Mouse (Mus musculus) lung, adult 2 months (tissue): Measurements from ENCODE around the gene Dbx2. TPM values are rescaled to one million over a fixed set of nuclear protein-coding genes. Genes with fewer than 3 reads are reported as not detected.

ENCODE experiments used
- DNase-seq: peaks from one replicate; pipeline ENCODE4 v3.0.0; 2022
- H3K4me1 ChIP-seq: fragments of 200-500 bp; 2 replicates; pipeline ENCODE4 v1.6.1; 2011; ENCODE audit warnings: low read length; ENCODE audit not compliant: control insufficient read depth, insufficient read depth
- H3K4me3 ChIP-seq: fragments of 200-500 bp; replicated peaks from 2 replicates; pipeline ENCODE3; 2011; ENCODE audit warnings: low read depth, mild to moderate bottlenecking, control low read depth, low read length; ENCODE audit errors: extremely low read depth
- CTCF ChIP-seq: fragments of 200-500 bp; IDR thresholded peaks from 2 replicates; pipeline ENCODE4 v1.5.1; 2011; ENCODE audit warnings: mild to moderate bottlenecking, low read length, control low read depth; ENCODE audit not compliant: insufficient read depth
- POLR2A ChIP-seq: fragments of 200-500 bp; IDR thresholded peaks from 2 replicates; pipeline ENCODE4 v1.6.1; 2011; ENCODE audit warnings: low read depth, mild to moderate bottlenecking, control low read depth, low read length, borderline replicate concordance; ENCODE audit errors: extremely low read depth
- WGBS: fragments of 180-500 bp; shearing (Covaris S2); methylation state at CpG from one replicate; pipeline ENCODE4 v1.1.7; 2018; 5-methylcytosine and 5-hydroxymethylcytosine counted together
- polyA plus RNA-seq: library from polyadenylated mRNA; depleted of rRNA; stranded (reverse); fragments of >200 nt; gene quantifications from 2 replicates; pipeline ENCODE4 v1.2.3, GENCODE M21; 2012

Gene Dbx2
- polyA plus RNA-seq, 1 experiment, result not detected

- no peak overlapping the region for H3K4me3 ChIP-seq
- no peaks in the 10 kb centered on the region for H3K4me1 ChIP-seq
- WGBS, result 43% methylated on average over 11 of the region's 11 CpGs
- no peak for DNase-seq
- TF ChIP-seq CTCF (no peak), POLR2A (no peak)
Measured at GRCm38 (mm10) chr15:95640347-95640746, 15.4 kb downstream of the Dbx2 start.

GRCm38 (mm10) chr15:95639829-95640134 lies 16.0 kb downstream of the Dbx2 start:
- TF ChIP-seq CTCF (no peak), POLR2A (no peak)
- Histone ChIP-seq H3K4me3 (no peak overlapping the region), H3K4me1 (no peaks in the 10 kb centered on the region)
- WGBS, result 76% methylated on average over 9 of the region's 9 CpGs
- DNase-seq, result no peak

- 87% methylated on average over 20 of the region's 20 CpGs for WGBS
- no peak for DNase-seq
- TF ChIP-seq CTCF (no peak), POLR2A (no peak)
- Histone ChIP-seq H3K4me1 (no peaks in the 10 kb centered on the region), H3K4me3 (no peak overlapping the region)
Measured at GRCm38 (mm10) chr15:95639115-95639828, 16.5 kb downstream of the Dbx2 start.

GRCm38 (mm10) chr15:95624396-95624795 lies 31.4 kb downstream of the Dbx2 start:
- WGBS, result 57% methylated on average over 4 of the region's 4 CpGs
- TF ChIP-seq CTCF, result no peak
- no peak for TF ChIP-seq POLR2A
- Histone ChIP-seq H3K4me3 (no peak overlapping the region), H3K4me1 (no peaks in the 10 kb centered on the region)
- no peak for DNase-seq

- no peaks in the 10 kb centered on the region for H3K4me1 ChIP-seq
- TF ChIP-seq CTCF (no peak), POLR2A (no peak)
- WGBS, result 72% methylated on average over 8 of the region's 8 CpGs
- DNase-seq, result no peak
- H3K4me3 ChIP-seq, result no peak overlapping the region
Measured at GRCm38 (mm10) chr15:95622797-95623196, 33.0 kb downstream of the Dbx2 start.

GRCm38 (mm10) chr15:95612600-95612999 lies 43.2 kb downstream of the Dbx2 start:
- no peak for DNase-seq
- no peaks in the 10 kb centered on the region for H3K4me1 ChIP-seq
- TF ChIP-seq POLR2A (no peak), CTCF (no peak)
- 69% methylated on average over 1 of the region's 1 CpGs for WGBS
- H3K4me3 ChIP-seq, result no peak overlapping the region

- no peak for DNase-seq
- no peak for TF ChIP-seq POLR2A
- TF ChIP-seq CTCF, result no peak
- H3K4me1 ChIP-seq, result no peaks in the 10 kb centered on the region
- WGBS, result 64% methylated on average over 6 of the region's 6 CpGs
- H3K4me3 ChIP-seq, result no peak overlapping the region
Measured at GRCm38 (mm10) chr15:95601179-95601578, 54.6 kb downstream of the Dbx2 start.

GRCm38 (mm10) chr15:95598630-95599029 lies 57.1 kb downstream of the Dbx2 start:
- WGBS, result 60% methylated on average over 1 of the region's 1 CpGs
- TF ChIP-seq POLR2A (no peak), CTCF (peak; percentile 41; the same call in 1 of the 2 replicates)
- DNase-seq, result no peak
- Histone ChIP-seq H3K4me1 (no peaks in the 10 kb centered on the region), H3K4me3 (no peak overlapping the region)

- WGBS, result 86% methylated on average over 15 of the region's 15 CpGs
- Histone ChIP-seq H3K4me3 (no peak overlapping the region), H3K4me1 (no peaks in the 10 kb centered on the region)
- TF ChIP-seq POLR2A (no peak), CTCF (no peak)
- DNase-seq, result no peak
Measured at GRCm38 (mm10) chr15:95586906-95587305, 68.9 kb downstream of the Dbx2 start.

- no peak for TF ChIP-seq CTCF
- no peak for TF ChIP-seq POLR2A
- 51% methylated on average over 4 of the region's 4 CpGs for WGBS
- H3K4me1 ChIP-seq, result no peaks in the 10 kb centered on the region
- no peak for DNase-seq
- H3K4me3 ChIP-seq, result no peak overlapping the region
Measured at GRCm38 (mm10) chr15:95584891-95585290, 70.9 kb downstream of the Dbx2 start.
